Mouse (Mus musculus) G1E (cell line): ENCODE data around the gene Timmdc1. TPM values are rescaled to one million over a fixed set of nuclear protein-coding genes. Genes with fewer than 3 reads are reported as not detected.
A peak's percentile ranks its signal among the peaks of the same experiment; 100 is the strongest.

ENCODE experiments used
- ATAC-seq: 2 replicates; pipeline ENCODE4 v1.8.0; 2016; ENCODE audit warnings: mild to moderate bottlenecking; ENCODE audit not compliant: insufficient number of reproducible peaks, poor library complexity, low FRiP score, severe bottlenecking; ENCODE audit errors: extremely low read depth
- DNase-seq: peaks from one replicate; pipeline ENCODE4 v3.0.0; 2012; ENCODE audit warnings: low spot score
- H3K27me3 ChIP-seq: 2 replicates; pipeline ENCODE4 v1.6.1; 2012; ENCODE audit warnings: mild to moderate bottlenecking, low read length, inconsistent platforms; ENCODE audit not compliant: insufficient read depth
- H3K36me3 ChIP-seq: replicated peaks from 2 replicates; pipeline ENCODE3; 2012; ENCODE audit warnings: mild to moderate bottlenecking, inconsistent platforms
- H3K4me1 ChIP-seq: 2 replicates; pipeline ENCODE4 v1.6.1; 2012; ENCODE audit warnings: low read depth, low read length, inconsistent platforms, mixed read lengths; ENCODE audit not compliant: insufficient read depth
- H3K4me3 ChIP-seq: 2 replicates; pipeline ENCODE4 v1.5.1; 2012; ENCODE audit warnings: low read depth, mild to moderate bottlenecking, inconsistent platforms, low read length, moderate library complexity, mixed read lengths
- H3K9me3 ChIP-seq: replicated peaks from 2 replicates; pipeline ENCODE4 v1.6.1; 2012; ENCODE audit warnings: inconsistent platforms
- CTCF ChIP-seq: IDR thresholded peaks from 2 replicates; pipeline ENCODE4 v1.5.1; 2012; ENCODE audit warnings: low read depth, low read length, inconsistent platforms, mixed read lengths
- GATA1 ChIP-seq: IDR thresholded peaks from 2 replicates; pipeline ENCODE4 v1.6.1; 2012; ENCODE audit warnings: borderline replicate concordance, low read length, inconsistent platforms, mixed read lengths
- GATA2 ChIP-seq: IDR thresholded peaks from 2 replicates; pipeline ENCODE4 v1.6.1; 2012; ENCODE audit warnings: low read depth, low read length, inconsistent platforms, borderline replicate concordance
- POLR2AphosphoS5 ChIP-seq: IDR thresholded peaks from 2 replicates; pipeline ENCODE4 v1.6.1; 2012; ENCODE audit warnings: low read depth, low read length, inconsistent platforms; ENCODE audit not compliant: insufficient replicate concordance
- TAL1 ChIP-seq: conservative IDR thresholded peaks from 2 replicates; pipeline ENCODE4 v1.6.1; 2012; ENCODE audit warnings: low read depth, low read length, inconsistent platforms, mixed read lengths
- polyA plus RNA-seq: library from polyadenylated mRNA; stranded (reverse); fragments of >175 nt; gene quantifications from 2 replicates; pipeline ENCODE4 v1.2.3, GENCODE M21; 2012
- total RNA-seq, 2 experiments: library from RNA; stranded (forward) in 1 of 2; stranded (reverse) in 1 of 2; fragments of 200-1000 nt in 1 of 2; fragments of >200 nt in 1 of 2; fragmentation: Nextera tagmentation in 1 of 2; gene quantifications; 2 replicates each; pipeline ENCODE4 v1.2.3; 2014 to 2017

Gene Timmdc1
- total and polyA plus RNA-seq, 3 experiments, result 25.9 to 38.7 (median 27.0) TPM

GRCm38 (mm10) chr16:38526264-38526663 is 3.8 kb upstream of the Timmdc1 start:
- peaks cover 7% of the 10 kb centered on the region; the same call in 1 of the 2 replicates for H3K4me1 ChIP-seq
- H3K4me3 ChIP-seq, result no peak overlapping the region
- H3K27me3 ChIP-seq, result no peaks in the 10 kb centered on the region
- H3K36me3 ChIP-seq, result peaks cover 59% of the 10 kb centered on the region
- no peak for ATAC-seq
- no peak for DNase-seq
- no peaks in the 10 kb centered on the region for H3K9me3 ChIP-seq
- TF ChIP-seq POLR2AphosphoS5, result no peak
- no peak for TF ChIP-seq TAL1
- no peak for TF ChIP-seq CTCF
- TF ChIP-seq GATA1, result no peak
- no peak for TF ChIP-seq GATA2

- peaks cover 12% of the 10 kb centered on the region for H3K4me1 ChIP-seq
- no peaks in the 10 kb centered on the region for H3K27me3 ChIP-seq
- ATAC-seq, result no peak
- no peaks in the 10 kb centered on the region for H3K9me3 ChIP-seq
- no peak for TF ChIP-seq POLR2AphosphoS5
- no peak for TF ChIP-seq GATA1
- no peak for TF ChIP-seq GATA2
- TF ChIP-seq CTCF, result no peak
- TF ChIP-seq TAL1, result no peak
- peak overlapping the region; percentile 86 for H3K4me3 ChIP-seq
- peak; percentile 5 for DNase-seq
- peaks cover 55% of the 10 kb centered on the region for H3K36me3 ChIP-seq
Observed at GRCm38 (mm10) chr16:38521211-38521987, 1.1 kb downstream of the Timmdc1 start.

GRCm38 (mm10) chr16:38519140-38519539 is 3.3 kb downstream of the Timmdc1 start:
- Histone ChIP-seq H3K9me3 (no peaks in the 10 kb centered on the region), H3K4me1 (peaks cover 12% of the 10 kb centered on the region), H3K27me3 (no peaks in the 10 kb centered on the region), H3K4me3 (no peak overlapping the region), H3K36me3 (peaks cover 49% of the 10 kb centered on the region)
- ATAC-seq, result peak; percentile 43; the same call in 1 of the 2 replicates
- no peak for DNase-seq
- TF ChIP-seq CTCF (no peak), GATA2 (no peak), TAL1 (no peak), GATA1 (no peak), POLR2AphosphoS5 (no peak)

GRCm38 (mm10) chr16:38510846-38511245 is 11.6 kb downstream of the Timmdc1 start:
- Histone ChIP-seq H3K4me1 (peaks cover 11% of the 10 kb centered on the region; the same call in 1 of the 2 replicates), H3K36me3 (peaks cover 78% of the 10 kb centered on the region)
- TF ChIP-seq GATA2, result no peak
- TF ChIP-seq CTCF, result no peak
- TF ChIP-seq POLR2AphosphoS5, result no peak
- no peak for TF ChIP-seq TAL1
- TF ChIP-seq GATA1, result no peak

GRCm38 (mm10) chr16:38506041-38506634 is 16.3 kb downstream of the Timmdc1 start:
- peak; percentile 61 for DNase-seq
- no peaks in the 10 kb centered on the region for H3K27me3 ChIP-seq
- no peak overlapping the region for H3K4me3 ChIP-seq
- TF ChIP-seq CTCF, result peak; percentile 97
- no peak for TF ChIP-seq POLR2AphosphoS5
- H3K36me3 ChIP-seq, result peaks cover 84% of the 10 kb centered on the region
- H3K9me3 ChIP-seq, result no peaks in the 10 kb centered on the region
- peaks cover 12% of the 10 kb centered on the region; the same call in 1 of the 2 replicates for H3K4me1 ChIP-seq
- ATAC-seq, result peak; percentile 57

More at GRCm38 (mm10) chr16:38510846-38511245, 11.6 kb downstream of the Timmdc1 start:
- no peaks in the 10 kb centered on the region for H3K9me3 ChIP-seq
- H3K27me3 ChIP-seq, result no peaks in the 10 kb centered on the region
- DNase-seq (no peak), ATAC-seq (no peak)
- no peak overlapping the region for H3K4me3 ChIP-seq

GRCm38 (mm10) chr16:38503528-38503927 is 18.9 kb downstream of the Timmdc1 start:
- Histone ChIP-seq H3K36me3 (peaks cover 83% of the 10 kb centered on the region), H3K9me3 (no peaks in the 10 kb centered on the region), H3K27me3 (no peaks in the 10 kb centered on the region), H3K4me1 (peaks cover 5% of the 10 kb centered on the region; the same call in 1 of the 2 replicates), H3K4me3 (no peak overlapping the region)
- TF ChIP-seq CTCF (no peak), GATA1 (no peak), TAL1 (no peak), GATA2 (no peak), POLR2AphosphoS5 (no peak)
- ATAC-seq (no peak), DNase-seq (no peak)
